Mouse (Mus musculus) cerebellum, adult 11-12 months (tissue): ENCODE results near the gene Pkib.
A peak's percentile ranks its signal among the peaks of the same experiment; 100 is the strongest.

Experiments
- DNase-seq: peaks from one replicate; pipeline ENCODE4 v3.0.0; 2022

Pkib gene

DNA sequence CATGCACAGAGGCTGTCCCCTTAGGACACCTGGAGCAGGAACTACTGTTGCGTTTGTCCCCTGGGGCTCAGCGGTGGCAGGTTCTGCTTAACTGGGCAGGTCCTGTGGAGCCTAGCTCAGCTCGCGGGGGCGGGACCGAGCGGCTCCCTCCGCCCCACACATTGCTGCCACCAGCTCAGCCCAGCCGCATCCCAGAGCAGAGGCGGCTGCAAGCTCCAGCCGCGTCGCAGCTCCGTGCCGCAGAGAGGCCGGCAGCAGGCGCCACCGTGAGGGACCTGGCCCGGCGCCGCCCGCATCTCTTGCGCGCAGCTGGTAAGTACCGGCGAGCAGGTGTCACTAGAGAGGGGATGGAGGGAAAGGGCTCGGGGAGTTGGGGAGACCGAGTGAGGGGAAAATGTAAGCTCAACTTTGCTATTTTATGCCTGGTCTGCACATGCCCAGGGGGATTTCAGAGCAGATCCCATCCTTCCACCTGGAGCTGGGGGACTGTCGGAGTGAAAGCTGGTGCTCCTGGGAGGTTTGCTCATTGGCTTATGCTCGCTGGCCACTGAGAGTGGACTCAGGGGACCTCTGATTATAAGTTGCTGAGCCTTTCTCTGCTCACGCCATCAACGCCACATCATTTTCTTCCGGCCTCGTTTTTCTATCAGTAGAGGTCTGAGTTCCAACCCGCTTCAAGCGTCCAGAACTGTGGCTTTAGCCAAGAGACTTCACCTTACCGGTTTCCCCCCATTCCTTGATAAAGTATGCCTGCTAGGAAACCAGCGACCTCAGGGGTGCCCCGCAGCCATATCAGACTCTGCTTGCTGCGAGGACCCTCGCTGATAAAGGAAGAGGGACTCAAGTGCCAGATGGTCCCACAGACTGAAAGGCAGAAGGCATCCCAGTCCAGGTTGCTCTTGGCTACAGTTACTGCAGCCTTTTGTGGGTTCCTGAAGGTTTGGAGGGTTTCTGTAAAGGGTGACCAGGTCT, at the start of gene Pkib:
Pkib (plus strand) TSS at position 86 of the 972 bp plus-strand sequence.
- DNase-seq = peak; percentile 90

DNA sequence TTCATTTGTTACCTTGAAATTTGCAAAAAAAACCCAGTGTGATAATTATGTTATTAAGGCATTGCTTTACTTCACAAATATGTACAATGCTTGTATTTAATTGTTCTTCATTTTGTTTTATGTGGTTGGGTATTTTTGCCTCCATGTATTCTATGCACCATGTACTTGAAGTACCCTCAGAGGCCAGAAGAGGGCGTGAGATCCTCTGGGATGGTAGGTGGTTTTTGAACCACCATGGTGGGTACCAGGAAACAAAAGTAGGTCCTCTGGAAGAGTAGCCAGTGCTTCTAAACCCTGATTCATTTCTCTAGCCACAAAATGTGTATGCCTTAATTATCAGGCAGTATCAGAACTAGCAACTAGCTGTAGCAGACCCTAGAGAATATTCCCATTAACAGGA, 47.9 kb upstream of the Pkib start:
- no peak for DNase-seq

DNA sequence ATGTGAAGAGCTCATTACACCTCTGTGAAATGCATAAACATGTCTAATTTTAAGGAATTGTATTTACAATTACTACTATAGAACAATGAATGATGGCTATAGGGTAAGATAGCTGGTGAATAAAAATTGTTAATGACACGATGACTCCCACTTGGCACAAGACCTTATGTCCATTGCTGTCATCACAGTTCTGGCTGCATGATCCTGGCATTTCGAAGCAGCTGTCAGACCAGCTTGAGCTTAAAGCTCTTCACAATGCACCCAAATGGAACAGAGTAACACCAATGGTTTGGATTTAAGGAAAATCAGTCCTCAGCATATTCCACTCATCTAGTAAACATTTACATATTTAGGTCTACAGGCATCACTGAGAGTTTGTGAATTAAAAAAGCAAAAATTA, 37.5 kb upstream of the Pkib start:
- DNase-seq = no peak

DNA sequence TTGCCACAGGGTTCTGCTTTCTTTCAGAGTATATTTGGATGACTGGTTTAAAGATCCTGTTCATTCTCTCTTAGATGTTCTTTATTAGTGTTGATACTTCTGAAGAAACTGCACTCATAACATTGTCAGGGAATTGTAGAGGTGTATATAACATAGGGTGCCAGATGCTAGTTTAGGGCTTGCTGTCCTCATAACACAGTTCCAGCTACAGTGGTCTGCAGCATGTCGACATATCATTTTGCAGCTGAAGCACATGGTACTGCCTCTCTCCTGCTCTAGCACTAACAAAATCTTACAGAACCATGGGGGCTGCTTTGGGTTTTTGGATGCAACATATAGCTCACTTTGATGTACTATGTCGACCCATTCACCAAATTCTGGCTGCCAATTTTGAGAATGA, 34.6 kb upstream of the Pkib start:
- DNase-seq = no peak

DNA sequence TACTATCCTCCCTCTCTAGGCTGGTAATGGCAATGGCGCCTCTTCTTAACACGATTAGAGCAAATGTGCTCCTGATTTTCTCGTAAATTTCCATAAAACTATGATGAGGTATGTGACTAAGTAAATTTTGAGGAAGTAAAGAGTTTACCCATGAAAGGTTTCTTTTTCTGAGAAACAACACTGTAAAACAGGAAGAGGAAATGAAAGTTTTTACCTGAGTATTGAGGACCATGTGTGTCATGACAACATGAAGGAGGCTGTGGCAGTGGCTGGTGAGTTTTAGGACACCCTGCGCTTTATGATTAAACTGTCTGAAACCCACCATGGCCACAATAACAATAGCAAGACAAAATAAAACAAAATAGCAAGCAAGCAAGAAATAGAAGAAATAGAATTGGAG, 28.8 kb upstream of the Pkib start:
- no peak for DNase-seq

DNA sequence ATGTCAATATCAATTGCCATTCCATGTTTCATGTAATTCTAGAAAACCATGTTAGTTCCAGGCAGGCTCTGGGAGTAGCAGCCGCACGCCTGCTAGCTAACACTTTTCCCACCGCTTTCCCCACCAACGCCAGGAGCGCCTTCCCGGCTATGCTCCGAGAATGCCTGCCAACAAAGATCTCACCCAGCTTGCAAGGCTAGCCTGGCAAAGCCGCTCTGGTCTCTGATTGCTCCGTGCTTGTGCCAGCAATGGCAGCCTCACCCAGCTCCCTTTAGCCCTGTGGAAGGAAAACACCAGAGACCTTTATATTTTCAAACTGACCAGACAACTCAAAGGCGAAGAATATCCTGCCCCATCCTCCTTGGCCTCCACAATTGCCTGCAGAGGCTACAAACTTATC, 8.5 kb upstream of the Pkib start:
- DNase-seq = peak; percentile 83

DNA sequence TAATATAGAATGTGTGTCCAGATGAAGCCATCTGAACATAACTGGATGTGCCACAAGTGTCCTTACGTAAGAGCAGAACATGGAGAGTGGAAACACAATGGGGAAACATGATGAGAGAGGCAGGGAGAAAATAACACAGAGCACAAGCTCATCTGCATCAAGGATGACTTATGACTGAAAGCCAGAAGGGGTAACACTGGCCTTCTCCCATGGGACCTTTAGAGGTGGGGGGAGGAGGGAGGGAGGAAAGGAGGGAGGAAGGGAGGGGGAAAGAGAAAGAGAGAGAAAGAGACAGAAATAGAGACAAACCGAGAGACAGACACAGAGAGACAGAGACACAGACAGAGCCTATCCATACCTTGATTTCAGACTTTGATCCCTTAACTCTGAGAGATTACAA, 4.0 kb upstream of the Pkib start:
- no peak for DNase-seq

DNA sequence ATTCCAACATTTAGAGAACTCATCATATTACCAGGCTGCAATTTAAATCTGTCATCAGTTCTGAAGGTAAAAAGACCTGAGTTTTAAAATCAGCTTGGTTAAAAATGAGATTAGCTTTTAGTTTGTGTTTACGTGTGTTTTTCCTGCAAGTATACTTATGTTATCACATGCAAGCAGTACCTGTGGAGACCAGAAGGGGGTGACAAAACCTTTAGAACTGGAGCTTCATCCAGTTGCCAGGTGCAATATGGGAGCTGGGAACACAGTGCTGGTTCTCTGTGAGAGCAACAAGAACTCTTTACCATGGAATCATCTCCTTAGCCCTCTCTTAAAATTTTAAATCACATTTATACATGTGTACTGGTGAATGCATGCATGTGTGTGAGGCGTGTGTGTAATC, 1.2 kb upstream of the Pkib start:
- DNase-seq = no peak

DNA sequence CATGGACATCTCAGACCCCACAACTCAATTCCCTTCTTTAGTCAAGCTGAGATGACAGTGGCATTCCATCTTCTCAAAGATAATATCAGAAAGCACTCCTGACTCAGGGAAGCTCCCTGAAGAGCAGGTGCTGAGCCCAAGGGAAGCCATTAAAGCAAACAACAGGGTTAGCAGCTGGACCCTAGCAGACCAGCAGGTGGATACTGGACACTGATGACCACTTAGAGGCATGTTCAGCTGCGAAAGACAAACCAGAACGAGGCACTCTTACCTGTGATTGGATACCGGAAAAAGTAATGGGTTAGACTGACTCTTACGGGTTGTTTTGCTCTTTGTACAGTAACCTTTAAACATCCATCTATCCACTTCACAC, 1.1 kb downstream of the Pkib start:
- DNase-seq = no peak

DNA sequence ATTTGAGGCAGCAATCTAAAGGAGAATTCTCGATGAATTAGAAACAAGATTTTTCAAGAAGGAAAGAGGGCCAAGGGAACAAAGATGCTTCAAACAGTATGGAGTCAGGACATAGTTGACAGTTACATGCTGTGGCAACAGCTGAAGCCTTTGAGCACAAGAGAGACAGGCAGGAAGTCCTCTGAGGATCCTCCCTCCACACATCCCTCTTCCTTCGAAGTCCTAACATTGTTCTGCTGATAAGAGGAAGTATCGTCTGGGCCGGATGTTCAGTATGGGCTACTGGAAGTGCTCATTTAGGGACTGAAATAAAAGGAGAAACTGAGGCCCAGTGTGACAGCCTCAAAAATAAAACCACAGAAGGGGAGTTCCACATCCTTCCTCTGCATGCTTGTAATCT, 5.2 kb downstream of the Pkib start:
- DNase-seq = no peak

DNA sequence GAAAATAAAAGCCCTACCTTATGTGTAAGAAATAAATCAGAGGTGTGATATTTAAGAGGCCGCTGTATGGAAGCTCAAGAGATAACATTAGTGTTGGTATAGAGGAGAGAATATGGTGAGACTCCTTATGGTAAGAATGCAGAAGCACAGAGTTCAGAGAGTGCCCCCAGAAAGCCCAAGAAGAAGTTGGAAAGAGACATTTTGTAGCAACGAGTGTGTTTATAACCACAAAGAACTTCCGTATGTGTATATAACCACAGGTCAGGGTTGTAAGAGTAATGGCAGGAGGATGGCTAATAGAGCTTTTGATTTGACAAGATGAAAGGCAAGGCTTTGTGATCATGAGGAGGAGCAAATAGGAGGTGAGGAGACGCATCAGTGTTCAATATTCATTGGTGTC, 6.5 kb downstream of the Pkib start:
- no peak for DNase-seq

DNA sequence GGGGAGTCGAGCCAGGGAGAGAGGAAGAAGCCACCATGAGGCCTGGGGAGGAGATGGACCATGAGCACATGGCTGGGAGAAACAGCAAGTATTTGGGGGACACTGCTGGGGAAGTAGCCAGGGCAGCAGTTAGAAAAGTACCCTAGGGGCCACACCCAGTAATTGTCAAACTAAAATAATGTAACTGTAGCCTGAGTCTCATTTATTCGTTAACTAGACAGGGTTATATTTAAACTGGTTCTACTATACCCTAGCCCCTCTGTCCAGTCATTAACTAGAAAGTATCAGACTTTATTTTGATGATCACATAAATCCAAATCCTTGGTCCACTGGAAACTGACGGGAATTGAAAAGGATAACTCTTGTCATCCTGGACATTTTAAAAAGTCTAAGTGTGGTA, 7.8 kb downstream of the Pkib start:
- DNase-seq = no peak

DNA sequence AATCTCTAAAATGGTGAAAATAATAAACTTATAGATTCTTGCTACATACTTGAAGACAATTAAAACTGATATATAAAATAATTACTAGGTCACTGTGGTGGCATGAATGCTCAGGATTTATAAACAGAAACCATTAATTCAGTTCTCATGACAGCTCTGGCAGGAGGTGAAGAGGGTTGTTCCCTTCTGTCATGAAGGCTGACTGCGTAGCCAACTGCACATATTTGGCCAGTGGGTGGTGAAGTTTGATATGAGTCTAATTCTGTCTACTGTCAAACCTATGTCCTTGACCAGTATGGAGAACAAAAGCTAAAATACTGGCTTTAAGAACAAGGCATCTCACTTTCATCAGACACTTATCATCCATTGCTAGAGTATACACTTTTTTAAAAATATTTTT, 21.5 kb downstream of the Pkib start:
- DNase-seq = peak; percentile 44

DNA sequence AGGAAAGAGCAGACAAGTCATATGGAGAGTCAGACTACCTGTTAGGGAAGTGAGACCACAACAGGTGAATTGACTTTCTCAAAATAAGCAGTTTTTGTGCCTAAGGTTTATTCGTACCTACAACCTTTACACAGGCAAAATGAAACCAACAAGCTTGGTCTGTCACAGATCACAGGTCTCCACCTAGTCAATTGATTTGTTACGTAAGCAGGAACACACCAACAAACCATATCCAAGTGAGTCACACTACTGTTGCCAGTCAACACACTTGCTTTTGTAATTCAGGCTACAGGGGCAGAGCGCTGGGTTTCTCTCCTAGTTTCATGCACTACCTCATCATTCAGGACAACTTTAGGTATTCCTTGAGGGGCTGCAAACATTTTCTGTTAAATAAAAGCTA, 28.7 kb downstream of the Pkib start:
- no peak for DNase-seq

DNA sequence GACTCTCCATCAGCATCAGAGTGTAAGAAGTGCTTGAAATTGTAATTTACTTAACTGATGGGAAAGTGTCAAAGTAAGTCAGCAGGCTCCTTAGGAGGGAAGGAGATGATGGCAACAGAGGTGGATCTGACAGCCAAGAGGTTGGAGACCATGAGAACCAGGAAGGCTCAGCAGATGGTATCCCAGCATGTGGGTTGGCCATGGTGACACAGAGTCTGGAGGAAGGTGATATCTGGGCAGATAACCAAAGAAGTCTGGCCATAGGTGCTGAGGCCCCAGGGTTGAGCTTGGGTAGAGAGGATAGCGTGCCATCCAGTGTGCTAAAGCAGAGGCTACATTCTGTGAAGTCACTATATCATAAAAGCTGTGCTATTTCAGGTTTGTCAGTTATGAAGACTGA, 32.0 kb downstream of the Pkib start:
- peak; percentile 98 for DNase-seq

DNA sequence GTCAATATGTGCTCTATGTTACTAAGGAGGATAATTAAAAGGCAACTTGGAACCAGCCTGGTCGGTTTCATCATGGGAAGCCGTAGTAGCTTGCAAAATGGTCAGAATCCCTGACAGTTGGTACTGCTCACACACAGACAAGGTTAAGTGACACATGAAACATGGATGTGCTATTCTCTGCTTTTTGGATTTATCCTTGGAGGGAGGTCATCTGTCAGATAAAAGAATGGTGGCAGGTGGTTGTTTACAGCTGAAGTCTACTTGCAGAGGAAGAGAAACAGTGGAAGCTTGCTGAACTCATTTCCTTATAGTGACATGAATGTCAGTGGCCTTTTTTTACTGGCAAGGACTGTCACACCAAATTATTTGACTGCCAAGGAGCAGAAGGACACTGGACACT, 32.5 kb downstream of the Pkib start:
- DNase-seq = peak; percentile 35

DNA sequence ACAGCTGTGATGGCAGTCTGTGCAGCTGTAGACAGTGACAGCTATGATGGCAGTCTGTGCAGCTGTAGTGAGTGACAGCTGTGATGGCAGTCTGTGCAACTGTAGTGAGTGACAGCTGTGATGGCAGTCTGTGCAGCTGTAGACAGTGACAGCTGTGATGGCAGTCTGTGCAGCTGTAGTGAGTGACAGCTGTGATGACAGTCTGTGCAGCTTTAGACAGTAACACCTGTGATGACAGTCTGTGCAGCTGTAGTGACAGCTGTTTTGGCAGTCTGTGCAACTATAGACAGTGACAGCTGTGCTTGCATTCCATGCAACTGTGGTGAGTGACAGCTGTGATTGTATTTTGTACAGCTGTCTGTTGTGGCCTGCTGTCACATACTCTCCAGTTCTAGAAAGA, 44.0 kb downstream of the Pkib start:
- no peak for DNase-seq

DNA sequence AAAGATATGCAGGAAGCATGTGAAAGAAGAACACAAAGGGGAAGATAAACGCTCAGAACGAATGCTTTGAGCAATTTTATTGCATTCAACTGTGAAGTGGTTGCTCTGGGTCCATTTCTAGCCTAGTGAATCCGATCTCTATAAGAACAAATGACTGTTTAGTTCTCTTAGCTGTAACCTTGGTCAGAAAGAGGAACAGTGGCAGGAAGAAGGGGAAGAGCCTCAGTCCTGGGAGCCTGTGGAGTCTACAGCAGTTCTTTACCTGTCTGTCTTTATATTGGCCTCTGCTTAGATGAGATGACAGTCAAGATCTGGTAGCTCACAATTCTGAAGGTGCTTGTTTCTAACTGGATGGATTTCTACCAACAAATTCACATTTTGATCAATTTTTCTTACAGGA, 56.2 kb downstream of the Pkib start:
- no peak for DNase-seq

DNA sequence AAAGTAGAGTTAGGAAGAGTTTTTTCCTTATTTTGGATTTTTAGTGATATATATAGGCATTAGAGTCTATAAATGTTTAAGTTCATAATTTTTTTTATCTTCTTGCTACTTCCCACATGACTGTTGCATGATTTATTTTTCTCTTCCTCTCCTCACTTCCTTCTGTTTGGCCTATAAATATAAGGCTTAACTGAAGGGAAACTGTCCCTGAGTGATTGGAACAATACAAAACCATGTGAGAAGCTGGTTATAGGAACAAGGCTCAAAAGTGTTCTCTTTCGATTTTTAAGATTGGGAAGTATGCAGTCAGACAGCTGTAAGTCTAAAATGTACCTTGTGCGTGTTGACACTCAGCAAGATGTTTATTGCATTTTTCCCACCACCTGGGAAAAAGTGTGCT, 58.4 kb downstream of the Pkib start:
- DNase-seq = no peak

DNA sequence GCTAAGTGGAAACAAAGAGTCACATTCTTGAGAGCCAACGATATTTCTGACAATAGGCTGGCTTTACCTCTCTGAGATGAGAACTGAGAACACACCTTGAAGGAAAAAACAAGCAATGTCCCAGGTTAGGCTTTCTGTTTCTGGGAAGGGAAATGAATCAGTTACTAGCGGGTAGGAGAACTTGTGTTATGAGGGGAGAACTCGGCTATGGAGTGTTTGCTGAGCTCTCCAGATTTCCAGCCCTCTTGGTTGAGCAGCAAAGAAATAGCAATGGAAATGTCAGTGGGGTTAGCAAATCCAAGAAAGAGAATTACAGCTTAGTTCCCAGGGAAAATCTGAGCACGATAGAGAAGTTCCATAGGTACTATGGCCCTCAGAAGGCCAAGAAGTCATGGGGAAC, 70.5 kb downstream of the Pkib start:
- no peak for DNase-seq

DNA sequence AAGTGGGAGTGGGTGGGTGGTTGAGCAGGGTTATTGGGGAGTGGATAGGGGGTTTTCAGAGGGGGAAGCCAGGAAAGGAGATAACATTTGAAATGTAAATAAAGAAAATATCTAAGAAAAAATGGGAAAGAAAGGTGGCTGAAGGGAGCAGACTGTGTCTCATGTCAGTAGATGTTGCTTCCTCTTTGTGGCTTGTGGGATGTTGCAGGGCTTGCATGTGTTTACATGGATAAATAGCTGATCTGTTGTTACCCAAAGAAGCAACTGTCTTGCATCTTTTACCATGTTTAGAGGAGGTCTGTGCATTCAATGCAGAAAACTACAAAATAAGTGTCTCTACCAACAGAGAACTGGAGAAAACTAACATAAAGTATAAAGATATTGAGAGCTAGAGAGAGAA, 89.3 kb downstream of the Pkib start:
- DNase-seq = no peak

DNA sequence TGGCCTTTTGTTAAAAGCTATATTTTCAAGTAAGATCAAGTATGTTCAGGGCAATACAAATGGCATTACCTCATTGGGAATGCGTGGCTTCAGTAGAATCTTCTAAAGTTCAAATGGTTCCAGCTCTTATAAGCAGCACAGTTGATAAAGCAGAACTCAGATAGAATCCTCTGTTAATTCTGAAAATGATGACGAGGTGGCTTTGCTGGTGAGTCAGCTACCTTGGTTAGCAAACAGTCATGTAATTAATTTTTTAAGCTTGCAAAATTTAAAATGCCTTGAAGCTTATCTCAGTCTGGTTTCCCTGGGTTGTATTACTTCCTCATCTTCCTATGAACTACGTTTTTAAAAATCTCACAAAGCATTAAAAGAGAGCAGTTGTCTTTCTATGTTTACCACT, 90.6 kb downstream of the Pkib start:
- no peak for DNase-seq

DNA sequence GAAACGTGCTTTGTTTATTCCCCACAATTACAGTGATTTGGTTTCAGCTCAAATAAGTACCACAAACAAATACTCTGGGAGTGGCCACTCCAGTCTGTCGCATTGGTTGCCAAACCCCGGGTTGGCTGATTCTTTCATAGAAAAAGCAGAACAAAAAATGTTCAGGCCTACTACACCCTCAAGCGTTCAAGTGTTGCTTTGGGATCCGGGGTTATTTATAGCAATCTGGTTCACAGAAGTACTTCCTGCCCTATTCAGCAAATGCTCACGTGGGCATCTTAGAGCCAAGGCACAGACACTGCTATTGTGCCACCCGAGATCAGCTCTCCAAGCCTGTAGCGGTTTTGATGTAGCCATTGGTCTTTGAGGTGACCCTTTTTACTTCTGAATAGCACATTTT, 95.9 kb downstream of the Pkib start:
- DNase-seq = no peak

DNA sequence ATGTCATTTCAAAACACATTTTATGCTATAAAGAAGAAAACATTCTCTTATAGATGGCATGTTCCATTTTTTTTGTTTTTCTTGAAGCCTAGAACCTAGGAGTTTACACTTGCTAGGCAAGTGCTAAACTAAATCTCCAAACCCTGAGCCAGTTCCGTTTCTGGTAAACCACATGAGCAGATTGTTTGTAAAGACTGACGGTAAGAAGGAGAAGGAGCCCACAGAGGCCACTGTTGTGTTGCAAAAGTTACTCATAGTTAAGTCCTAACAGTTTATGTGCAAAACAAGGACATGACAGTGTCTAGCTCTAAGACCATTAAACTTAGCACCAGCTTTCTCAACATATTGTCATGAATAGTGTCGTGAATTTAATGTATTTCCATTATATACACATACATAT, 99.9 kb downstream of the Pkib start:
- DNase-seq = no peak

DNA sequence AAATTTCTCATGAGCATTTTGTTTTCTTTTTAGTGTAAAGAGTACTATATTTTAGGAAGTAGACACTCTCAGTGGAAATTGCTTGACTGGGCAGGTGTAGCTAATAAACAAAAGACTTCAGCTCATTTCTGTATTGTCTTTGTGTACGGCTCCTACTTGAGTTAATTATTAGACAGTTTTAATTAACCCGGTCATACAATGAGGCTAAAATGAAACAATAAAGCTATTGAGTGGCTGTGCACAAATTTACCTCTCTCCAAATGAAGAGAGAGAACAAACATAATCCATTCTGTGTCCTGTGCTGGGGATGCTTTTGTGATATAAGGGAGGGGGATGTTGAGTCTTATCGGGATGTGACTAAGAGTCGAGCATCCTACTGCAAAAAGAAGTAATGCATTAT, 109.0 kb downstream of the Pkib start:
- DNase-seq = no peak
